Mouse (Mus musculus) limb, embryonic 15.5 days (tissue): ENCODE measurements around the gene Zfp78. TPM values are rescaled to one million over a fixed set of nuclear protein-coding genes. Genes with fewer than 3 reads are reported as not detected.

Experiments
- ATAC-seq: fragments of 200-750 bp; cut with Nextera tagmentation; 2 replicates; pipeline ENCODE4 v1.8.0; 2017; ENCODE audit warnings: low read depth, moderate TSS enrichment; ENCODE audit not compliant: insufficient number of reproducible peaks, low FRiP score, low TSS enrichment
- H3K27ac ChIP-seq: fragments of 300-500 bp; sonication (generic); 2 replicates; pipeline ENCODE4 v1.5.1; 2015; ENCODE audit warnings: moderate library complexity, mild to moderate bottlenecking, inconsistent platforms
- H3K27me3 ChIP-seq: fragments of 300-500 bp; sonication (generic); 2 replicates; pipeline ENCODE4 v1.6.1; 2015; ENCODE audit warnings: inconsistent platforms
- H3K36me3 ChIP-seq: fragments of 300-500 bp; sonication (generic); 2 replicates; pipeline ENCODE4 v1.6.1; 2015; ENCODE audit warnings: inconsistent platforms
- H3K4me1 ChIP-seq: fragments of 300-500 bp; sonication (generic); 2 replicates; pipeline ENCODE4 v1.6.1; 2015; ENCODE audit warnings: inconsistent platforms
- H3K4me2 ChIP-seq: fragments of 300-500 bp; sonication (generic); 2 replicates; pipeline ENCODE4 v1.6.1; 2015; ENCODE audit warnings: mild to moderate bottlenecking, inconsistent platforms
- H3K4me3 ChIP-seq: fragments of 300-500 bp; sonication (generic); 2 replicates; pipeline ENCODE4 v1.5.1; 2015; ENCODE audit warnings: mild to moderate bottlenecking, inconsistent platforms
- H3K9ac ChIP-seq: fragments of 300-500 bp; sonication (generic); 2 replicates; pipeline ENCODE4 v1.6.1; 2015; ENCODE audit warnings: inconsistent platforms
- H3K9me3 ChIP-seq: fragments of 300-500 bp; sonication (generic); 2 replicates; pipeline ENCODE4 v1.6.1; 2016; ENCODE audit warnings: inconsistent platforms
- WGBS: fragments of 180-500 bp; shearing (Covaris S2); methylation state at CpG from one replicate; pipeline ENCODE4 v1.1.7; 2015; 5-methylcytosine and 5-hydroxymethylcytosine counted together
- polyA plus RNA-seq: library from polyadenylated mRNA; unstranded; fragments of >200 nt; fragmentation: Nextera tagmentation; extraction: Ambion mirVana; gene quantifications from 2 replicates; pipeline ENCODE4 v1.2.1, GENCODE M21; 2015

Zfp78 gene
- polyA plus RNA-seq, 1 experiment from 2014 or later, result 2.9 TPM

GRCm38 (mm10) chr7:6389449-6389848 lies 26.4 kb downstream of the Zfp78 start:
- peaks cover 56% of the 10 kb centered on the region for H3K36me3 ChIP-seq

GRCm38 (mm10) chr7:6397996-6398975 lies 35.2 kb downstream of the Zfp78 start, which contains the start of gene Smim17:
Gene Smim17 (plus strand): TSS chr7:6398715.
- Histone ChIP-seq H3K4me3 (peak within 1 kb of the TSS; percentile 49), H3K9me3 (no peaks in the 10 kb centered on the region), H3K36me3 (peaks cover 28% of the 10 kb centered on the region), H3K27me3 (no peaks in the 10 kb centered on the region), H3K4me2 (peak within 1 kb of the TSS; percentile 68), H3K27ac (no peak within 1 kb of the TSS), H3K4me1 (peaks cover 6% of the 10 kb centered on the region; the same call in 1 of the 2 replicates), H3K9ac (peak within 1 kb of the TSS; percentile 40)
- 0 out of 2 replicates have a peak, but pooled peaks have one; percentile 52 for ATAC-seq
- 23% methylated on average over 25 of the region's 25 CpGs for WGBS

More at GRCm38 (mm10) chr7:6389449-6389848, 26.4 kb downstream of the Zfp78 start:
- Histone ChIP-seq H3K4me3 (no peak overlapping the region), H3K9me3 (no peaks in the 10 kb centered on the region), H3K27ac (no peak overlapping the region), H3K27me3 (no peaks in the 10 kb centered on the region), H3K9ac (no peak overlapping the region), H3K4me2 (no peak overlapping the region), H3K4me1 (no peaks in the 10 kb centered on the region)
- no peak for ATAC-seq
- 70% methylated on average over 5 of the region's 5 CpGs for WGBS

GRCm38 (mm10) chr7:6410043-6410442 lies 47.0 kb downstream of the Zfp78 start, which contains the start of gene Gm20715:
Gene Gm20715 (plus strand): TSS chr7:6410277.
- Histone ChIP-seq H3K36me3 (no peaks in the 10 kb centered on the region), H3K4me1 (no peaks in the 10 kb centered on the region), H3K4me3 (no peak within 1 kb of the TSS), H3K4me2 (no peak within 1 kb of the TSS), H3K9me3 (no peaks in the 10 kb centered on the region), H3K27ac (no peak within 1 kb of the TSS), H3K9ac (no peak within 1 kb of the TSS), H3K27me3 (no peaks in the 10 kb centered on the region; the same call in 1 of the 2 replicates)
- ATAC-seq, result peak; percentile 79
- WGBS, result 2% methylated on average over 17 of the region's 17 CpGs

GRCm38 (mm10) chr7:6414626-6415441 lies 51.8 kb downstream of the Zfp78 start:
- no peak overlapping the region for H3K4me3 ChIP-seq
- no peaks in the 10 kb centered on the region; the same call in 1 of the 2 replicates for H3K27me3 ChIP-seq
- no peak overlapping the region for H3K27ac ChIP-seq
- no peak overlapping the region for H3K4me2 ChIP-seq
- 8% methylated on average over 19 of the region's 22 CpGs for WGBS
- no peaks in the 10 kb centered on the region for H3K36me3 ChIP-seq
- H3K9ac ChIP-seq, result no peak overlapping the region
- no peak for ATAC-seq
- H3K4me1 ChIP-seq, result no peaks in the 10 kb centered on the region
- no peaks in the 10 kb centered on the region for H3K9me3 ChIP-seq

GRCm38 (mm10) chr7:6415442-6415787 lies 52.3 kb downstream of the Zfp78 start:
- Histone ChIP-seq H3K4me3 (no peak overlapping the region), H3K9ac (no peak overlapping the region), H3K4me2 (no peak overlapping the region), H3K9me3 (no peaks in the 10 kb centered on the region), H3K36me3 (no peaks in the 10 kb centered on the region), H3K27ac (no peak overlapping the region), H3K27me3 (no peaks in the 10 kb centered on the region; the same call in 1 of the 2 replicates), H3K4me1 (no peaks in the 10 kb centered on the region)
- WGBS, result 18% methylated on average over 8 of the region's 8 CpGs
- ATAC-seq, result no peak

- Histone ChIP-seq H3K4me2 (no peak overlapping the region), H3K4me3 (no peak overlapping the region), H3K36me3 (no peaks in the 10 kb centered on the region), H3K9me3 (no peaks in the 10 kb centered on the region), H3K4me1 (no peaks in the 10 kb centered on the region), H3K27me3 (no peaks in the 10 kb centered on the region; the same call in 1 of the 2 replicates), H3K9ac (no peak overlapping the region), H3K27ac (no peak overlapping the region)
- no peak for ATAC-seq
- 78% methylated on average over 6 of the region's 6 CpGs for WGBS
Measured at GRCm38 (mm10) chr7:6419894-6420293, 56.8 kb downstream of the Zfp78 start.

- Histone ChIP-seq H3K4me1 (no peaks in the 10 kb centered on the region), H3K27me3 (no peaks in the 10 kb centered on the region), H3K27ac (no peak overlapping the region), H3K9ac (no peak overlapping the region), H3K36me3 (no peaks in the 10 kb centered on the region), H3K9me3 (peaks cover 2% of the 10 kb centered on the region; the same call in 1 of the 2 replicates), H3K4me2 (no peak overlapping the region), H3K4me3 (no peak overlapping the region)
- ATAC-seq, result no peak
- WGBS, result 88% methylated on average over 3 of the region's 3 CpGs
Measured at GRCm38 (mm10) chr7:6429381-6429780, 66.3 kb downstream of the Zfp78 start.

GRCm38 (mm10) chr7:6430342-6430741 lies 67.3 kb downstream of the Zfp78 start:
- Histone ChIP-seq H3K27ac (no peak overlapping the region), H3K4me2 (no peak overlapping the region), H3K4me1 (no peaks in the 10 kb centered on the region), H3K4me3 (no peak overlapping the region), H3K9ac (no peak overlapping the region), H3K27me3 (no peaks in the 10 kb centered on the region), H3K9me3 (peaks cover 2% of the 10 kb centered on the region; the same call in 1 of the 2 replicates), H3K36me3 (no peaks in the 10 kb centered on the region)
- no peak for ATAC-seq
- WGBS, result 27% methylated on average over 2 of the region's 2 CpGs

Other genes starting within 250 kb of the Zfp78 start
- 18.8 and 19.8 TPM in 2 replicates for gene Zfp787, start 207.3 kb upstream of the Zfp78 start, polyA plus RNA-seq
- gene Zfp444, start 191.1 kb upstream of the Zfp78 start, polyA plus RNA-seq, result 52.8 and 55.9 TPM in 2 replicates
- gene Galp, start 166.2 kb upstream of the Zfp78 start, polyA plus RNA-seq, result not detected in 2 replicates
- gene Zscan5b, start 141.0 kb upstream of the Zfp78 start, polyA plus RNA-seq, result not detected in 2 replicates
- gene Epp13, start 110.6 kb upstream of the Zfp78 start, polyA plus RNA-seq, result not detected in 2 replicates
- gene Zfp667, start 76.7 kb upstream of the Zfp78 start, polyA plus RNA-seq, result 8.9 and 9.1 TPM in 2 replicates
- 5.3 and 5.9 TPM in 2 replicates for gene Zfp583, start 32.0 kb upstream of the Zfp78 start, polyA plus RNA-seq
- 1.9 and 2.1 TPM in 2 replicates for gene Gm3854, start 19.5 kb upstream of the Zfp78 start, polyA plus RNA-seq
- gene Zfp28, start 20.0 kb downstream of the Zfp78 start, polyA plus RNA-seq, result 7.8 and 9.2 TPM in 2 replicates
- 0.29 and 0.56 TPM in 2 replicates for gene Smim17, start 35.4 kb downstream of the Zfp78 start, polyA plus RNA-seq
- gene Gm20715, start 47.0 kb downstream of the Zfp78 start, polyA plus RNA-seq, result not detected in 2 replicates
- gene Olfr1344, start 75.4 kb downstream of the Zfp78 start, polyA plus RNA-seq, result not detected in 2 replicates
- gene Olfr1336, start 92.9 kb downstream of the Zfp78 start, polyA plus RNA-seq, result not detected in 2 replicates
- not detected in 2 replicates for gene Olfr1346, start 103.8 kb downstream of the Zfp78 start, polyA plus RNA-seq
- gene Olfr5, start 123.7 kb downstream of the Zfp78 start, polyA plus RNA-seq, result not detected in 2 replicates
- gene Olfr1347, start 136.5 kb downstream of the Zfp78 start, polyA plus RNA-seq, result not detected in 2 replicates
- gene Olfr1348, start 145.5 kb downstream of the Zfp78 start, polyA plus RNA-seq, result not detected in 2 replicates
- not detected in 2 replicates for gene Olfr1349, start 159.7 kb downstream of the Zfp78 start, polyA plus RNA-seq
- not detected in 2 replicates for gene Olfr1350, start 201.6 kb downstream of the Zfp78 start, polyA plus RNA-seq